Mouse (Mus musculus): ENCODE measurements around the gene Tff3. TPM values are rescaled to one million over a fixed set of nuclear protein-coding genes. Genes with fewer than 3 reads are reported as not detected.

The Tff3 gene
- polyA plus RNA-seq, 1 experiment from 2014 or later, result not detected

DNA sequence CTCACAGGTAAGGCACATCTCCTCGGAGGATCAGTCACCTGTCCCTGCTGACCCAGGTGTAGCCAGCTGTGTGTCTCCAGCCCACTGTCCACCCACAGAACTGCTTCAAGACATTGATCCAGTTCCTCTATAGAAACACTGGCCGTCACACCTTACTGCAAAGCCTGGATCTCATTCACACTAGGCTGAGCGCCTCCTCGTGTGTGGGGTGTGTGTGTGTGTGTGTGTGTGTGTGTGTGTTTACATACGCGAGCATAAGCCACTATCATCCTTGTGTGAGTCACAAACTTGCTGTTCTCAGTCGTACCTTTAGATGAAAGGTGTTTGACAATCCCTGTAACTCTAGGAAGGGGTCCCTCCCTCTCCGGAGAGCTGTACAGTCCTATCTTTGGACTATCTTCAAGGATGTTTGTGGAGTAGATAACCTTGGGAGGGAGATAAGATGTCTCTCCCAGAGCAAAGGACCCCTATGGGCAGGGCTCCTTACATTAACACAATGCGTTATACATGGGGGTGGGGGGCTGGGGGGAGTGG is 23.6 kb upstream of the Tff3 start:
- no peak for ATAC-seq (ENCODE audit: low read depth)
- no peaks in the 10 kb centered on the region for H3K9me3 ChIP-seq (ENCODE audit: control insufficient read depth, low read length)
- H3K4me2 ChIP-seq (ENCODE audit: low read depth, low read length), result no peak overlapping the region
- H3K4me3 ChIP-seq (ENCODE audit: low read depth, low read length), result no peak overlapping the region
- H3K27me3 ChIP-seq (ENCODE audit: control insufficient read depth, insufficient read depth, low read length), result no peaks in the 10 kb centered on the region
- no peak overlapping the region for H3K9ac ChIP-seq (replicated peaks; ENCODE audit: low read depth, low read length)
- no peaks in the 10 kb centered on the region for H3K4me1 ChIP-seq (ENCODE audit: control insufficient read depth, insufficient read depth, low read length)
- no peak overlapping the region for H3K27ac ChIP-seq (ENCODE audit: low read depth, low read length)
- no peaks in the 10 kb centered on the region for H3K36me3 ChIP-seq (ENCODE audit: control insufficient read depth, insufficient read depth, low read length)
- WGBS, result 89% methylated on average over 9 of the region's 9 CpGs

DNA sequence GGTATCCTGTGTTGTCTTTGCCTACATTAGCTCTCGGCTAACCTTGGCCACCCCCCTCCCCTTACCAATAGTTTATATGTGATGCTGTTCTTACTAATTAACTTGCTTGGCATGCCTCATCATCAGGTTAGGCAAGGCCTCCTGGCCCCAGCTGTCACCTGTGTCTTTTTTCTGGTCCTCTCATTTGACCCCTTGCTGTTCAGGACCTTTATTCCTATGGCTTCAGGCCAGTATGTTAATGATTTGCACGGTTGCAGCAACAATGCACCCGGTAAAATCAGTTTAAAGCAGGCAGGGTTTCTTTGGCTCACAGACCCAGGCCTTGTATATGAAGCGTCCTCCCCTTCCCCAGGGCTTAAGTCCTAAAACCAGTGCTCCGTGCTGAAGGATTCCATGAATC is 23.1 kb upstream of the Tff3 start:
- H3K4me1 ChIP-seq (ENCODE audit: control insufficient read depth, insufficient read depth, low read length), result no peaks in the 10 kb centered on the region
- no peaks in the 10 kb centered on the region for H3K36me3 ChIP-seq (ENCODE audit: control insufficient read depth, insufficient read depth, low read length)
- no peaks in the 10 kb centered on the region for H3K9me3 ChIP-seq (ENCODE audit: control insufficient read depth, low read length)
- H3K27me3 ChIP-seq (ENCODE audit: control insufficient read depth, insufficient read depth, low read length), result no peaks in the 10 kb centered on the region
- H3K4me3 ChIP-seq (ENCODE audit: low read depth, low read length), result no peak overlapping the region
- H3K4me2 ChIP-seq (ENCODE audit: low read depth, low read length), result no peak overlapping the region
- 36% methylated on average over 5 of the region's 5 CpGs for WGBS
- H3K27ac ChIP-seq (ENCODE audit: low read depth, low read length), result no peak overlapping the region
- ATAC-seq (ENCODE audit: low read depth), result no peak
- H3K9ac ChIP-seq (replicated peaks; ENCODE audit: low read depth, low read length), result no peak overlapping the region

DNA sequence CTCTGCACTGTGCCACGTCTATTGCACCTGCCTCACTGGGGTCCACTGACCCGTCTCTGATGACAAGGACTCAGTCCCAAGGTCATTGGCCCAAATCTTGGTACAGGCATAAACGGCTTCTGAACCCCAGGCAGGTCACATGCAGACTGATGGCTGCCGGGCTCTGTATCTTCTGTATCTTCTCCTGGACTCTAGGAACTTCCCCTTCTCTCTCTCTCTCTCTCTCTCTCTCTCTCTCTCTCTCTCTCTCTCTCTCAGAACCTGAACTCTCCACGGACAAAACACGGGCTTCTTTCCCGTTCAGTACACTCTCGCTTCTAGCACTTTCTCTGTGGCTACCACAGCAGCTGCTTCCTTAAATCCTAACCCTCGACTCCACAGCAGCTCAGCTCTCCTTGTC is 16.6 kb upstream of the Tff3 start:
- Histone ChIP-seq H3K27ac (ENCODE audit: low read depth, low read length) (no peak overlapping the region), H3K9ac (replicated peaks; ENCODE audit: low read depth, low read length) (no peak overlapping the region), H3K4me2 (ENCODE audit: low read depth, low read length) (no peak overlapping the region), H3K27me3 (ENCODE audit: control insufficient read depth, insufficient read depth, low read length) (no peaks in the 10 kb centered on the region), H3K4me1 (ENCODE audit: control insufficient read depth, insufficient read depth, low read length) (no peaks in the 10 kb centered on the region), H3K9me3 (ENCODE audit: control insufficient read depth, low read length) (no peaks in the 10 kb centered on the region), H3K4me3 (ENCODE audit: low read depth, low read length) (no peak overlapping the region), H3K36me3 (ENCODE audit: control insufficient read depth, insufficient read depth, low read length) (no peaks in the 10 kb centered on the region)
- WGBS, result 88% methylated on average over 9 of the region's 9 CpGs
- ATAC-seq (ENCODE audit: low read depth), result no peak

DNA sequence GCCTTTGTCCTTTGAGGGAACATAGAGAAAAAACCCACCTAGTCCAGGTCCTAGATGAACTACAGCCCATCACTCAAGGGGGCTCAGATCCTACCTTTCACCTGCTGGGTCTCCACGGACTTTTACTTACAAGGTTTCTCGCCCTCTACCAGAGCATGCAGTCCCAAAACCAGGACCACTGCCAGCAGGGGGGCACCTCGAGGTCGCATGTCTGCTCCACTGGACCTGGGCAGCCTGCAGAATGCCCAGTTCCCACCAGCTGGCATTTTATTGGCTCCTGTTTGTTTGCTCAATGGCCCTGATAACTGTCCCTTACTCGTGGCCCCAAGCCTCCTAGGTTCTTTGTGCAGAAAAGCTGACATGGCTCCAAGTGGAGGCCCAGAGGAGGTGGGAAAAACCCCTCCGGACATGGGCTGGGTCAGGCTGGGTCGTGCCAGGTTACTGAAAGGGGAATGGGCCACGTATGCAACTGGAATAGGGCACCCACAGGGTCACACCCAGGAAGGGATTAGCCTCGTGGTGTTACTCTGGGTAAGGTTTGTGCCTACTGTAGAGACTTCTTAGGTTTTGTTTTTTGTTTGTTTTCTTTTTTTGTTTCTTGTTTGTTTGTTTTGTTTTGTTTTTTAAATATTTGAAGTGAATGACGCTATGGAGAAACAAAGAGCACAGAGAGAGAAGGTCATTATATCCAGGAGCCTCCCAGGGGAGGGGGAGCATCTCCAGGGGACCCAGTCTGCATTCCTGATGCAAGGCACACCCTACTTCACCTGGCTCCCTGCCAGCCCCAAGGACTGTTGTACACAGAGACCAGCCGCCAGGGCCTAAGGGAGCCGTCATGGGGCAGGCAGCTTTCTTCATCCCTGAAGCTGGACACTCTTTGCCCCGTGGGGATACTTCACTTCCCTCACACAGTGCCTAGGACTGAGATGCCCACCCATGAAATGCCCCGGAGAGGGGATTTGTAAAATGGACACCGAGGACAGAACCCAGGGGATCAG is 14.9 kb upstream of the Tff3 start, which contains the start of gene Tff2:
Gene Tff2 (minus strand): TSS at position 243 of the 998 bp plus-strand sequence.
- ATAC-seq (ENCODE audit: low read depth), result no peak
- Histone ChIP-seq H3K9ac (replicated peaks; ENCODE audit: low read depth, low read length) (no peak within 1 kb of the TSS), H3K4me1 (ENCODE audit: control insufficient read depth, insufficient read depth, low read length) (no peaks in the 10 kb centered on the region), H3K4me3 (ENCODE audit: low read depth, low read length) (no peak within 1 kb of the TSS), H3K9me3 (ENCODE audit: control insufficient read depth, low read length) (no peaks in the 10 kb centered on the region), H3K36me3 (ENCODE audit: control insufficient read depth, insufficient read depth, low read length) (no peaks in the 10 kb centered on the region), H3K4me2 (ENCODE audit: low read depth, low read length) (no peak within 1 kb of the TSS), H3K27me3 (ENCODE audit: control insufficient read depth, insufficient read depth, low read length) (no peaks in the 10 kb centered on the region), H3K27ac (ENCODE audit: low read depth, low read length) (no peak within 1 kb of the TSS)
- 63% methylated on average over 15 of the region's 15 CpGs for WGBS

DNA sequence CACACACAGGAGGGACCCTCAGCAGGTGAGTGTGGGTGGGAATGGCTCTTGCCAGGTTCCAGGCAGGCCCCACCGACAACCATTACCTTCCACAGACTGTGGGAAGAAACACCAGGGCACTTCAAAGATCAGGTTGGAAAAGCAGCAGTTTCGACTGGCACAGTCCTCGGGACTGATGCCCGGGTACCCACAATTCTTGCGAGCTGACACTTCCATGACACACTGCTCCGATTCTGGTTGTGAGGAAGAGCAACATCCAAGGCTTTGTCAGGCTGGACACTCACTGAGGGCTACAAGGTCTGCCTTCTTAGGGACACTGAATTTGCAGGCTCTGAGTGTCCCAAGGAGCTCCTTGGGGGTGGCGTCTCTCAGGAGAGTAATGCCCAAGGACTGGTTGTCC is 12.7 kb upstream of the Tff3 start:
- Histone ChIP-seq H3K27me3 (ENCODE audit: control insufficient read depth, insufficient read depth, low read length) (no peaks in the 10 kb centered on the region), H3K36me3 (ENCODE audit: control insufficient read depth, insufficient read depth, low read length) (no peaks in the 10 kb centered on the region), H3K9ac (replicated peaks; ENCODE audit: low read depth, low read length) (no peak overlapping the region), H3K27ac (ENCODE audit: low read depth, low read length) (no peak overlapping the region), H3K9me3 (ENCODE audit: control insufficient read depth, low read length) (no peaks in the 10 kb centered on the region), H3K4me1 (ENCODE audit: control insufficient read depth, insufficient read depth, low read length) (no peaks in the 10 kb centered on the region), H3K4me3 (ENCODE audit: low read depth, low read length) (no peak overlapping the region), H3K4me2 (ENCODE audit: low read depth, low read length) (no peak overlapping the region)
- ATAC-seq (ENCODE audit: low read depth), result no peak
- 93% methylated on average over 7 of the region's 7 CpGs for WGBS

DNA sequence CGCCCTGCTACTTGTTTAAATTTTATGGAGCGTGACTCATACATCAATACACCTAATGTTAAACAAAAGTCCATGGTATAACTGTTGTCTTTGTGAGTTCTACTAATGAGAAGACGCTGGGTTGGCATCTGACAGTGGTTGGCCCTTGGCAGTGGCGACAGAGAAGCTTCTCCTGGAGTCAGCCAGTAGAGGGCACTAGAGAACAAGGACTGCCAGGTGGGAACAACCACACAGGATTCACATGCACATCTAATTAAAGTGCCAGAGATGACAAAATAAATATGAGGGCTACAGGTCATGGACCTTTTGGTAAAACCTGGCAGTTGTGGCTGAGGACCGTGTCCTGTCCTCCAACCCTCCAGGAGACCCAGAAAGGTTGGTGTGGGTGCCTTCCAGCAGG is 9.0 kb upstream of the Tff3 start:
- no peak overlapping the region for H3K4me2 ChIP-seq (ENCODE audit: low read depth, low read length)
- no peak for ATAC-seq (ENCODE audit: low read depth)
- WGBS, result 17% methylated on average over 5 of the region's 5 CpGs
- no peaks in the 10 kb centered on the region for H3K27me3 ChIP-seq (ENCODE audit: control insufficient read depth, insufficient read depth, low read length)
- H3K9ac ChIP-seq (replicated peaks; ENCODE audit: low read depth, low read length), result no peak overlapping the region
- no peaks in the 10 kb centered on the region for H3K9me3 ChIP-seq (ENCODE audit: control insufficient read depth, low read length)
- H3K27ac ChIP-seq (ENCODE audit: low read depth, low read length), result no peak overlapping the region
- H3K36me3 ChIP-seq (ENCODE audit: control insufficient read depth, insufficient read depth, low read length), result no peaks in the 10 kb centered on the region
- no peak overlapping the region for H3K4me3 ChIP-seq (ENCODE audit: low read depth, low read length)
- no peaks in the 10 kb centered on the region for H3K4me1 ChIP-seq (ENCODE audit: control insufficient read depth, insufficient read depth, low read length)

DNA sequence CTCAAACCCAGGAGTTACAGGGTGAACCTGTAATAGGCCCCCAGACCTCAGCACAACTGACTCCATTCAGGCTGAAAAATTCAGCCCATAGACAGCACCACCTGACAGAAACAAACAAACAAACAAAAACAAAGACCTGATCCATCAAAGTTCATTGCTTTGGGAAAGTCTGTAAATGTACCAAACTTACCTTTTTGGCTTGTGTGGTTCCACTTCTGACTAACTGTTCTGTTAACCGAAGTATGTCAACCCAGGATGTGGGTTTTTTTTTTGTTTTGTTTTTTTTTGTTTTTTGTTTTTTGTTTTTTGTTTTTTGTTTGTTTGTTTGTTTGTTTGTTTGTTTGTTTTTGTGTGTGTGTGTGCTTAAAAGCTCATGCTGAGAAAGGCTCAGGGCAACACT is 7.4 kb upstream of the Tff3 start:
- no peaks in the 10 kb centered on the region for H3K9me3 ChIP-seq (ENCODE audit: control insufficient read depth, low read length)
- WGBS, result 92% methylated on average over 1 of the region's 1 CpGs
- no peak for ATAC-seq (ENCODE audit: low read depth)

DNA sequence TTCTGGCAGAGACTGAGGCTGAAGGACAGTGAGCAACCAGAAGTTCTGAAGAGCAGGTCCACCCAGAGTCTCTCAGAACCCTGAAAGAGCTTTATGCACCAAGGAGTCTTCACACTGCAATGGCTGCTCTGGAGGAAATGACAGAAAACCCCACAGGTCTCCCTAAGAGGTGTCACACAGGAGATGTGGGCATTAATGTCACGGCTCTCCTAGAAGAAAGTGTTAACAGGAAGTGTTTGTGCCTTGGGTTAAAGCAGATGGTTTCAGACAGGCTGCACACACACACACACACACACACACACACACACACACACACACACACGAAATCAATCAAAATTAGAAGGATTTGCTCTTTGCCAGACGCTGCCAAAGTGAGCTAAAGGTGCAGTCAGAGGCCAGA is 6.8 kb upstream of the Tff3 start:
- WGBS, result 55% methylated on average over 3 of the region's 3 CpGs
- no peaks in the 10 kb centered on the region for H3K4me1 ChIP-seq (ENCODE audit: control insufficient read depth, insufficient read depth, low read length)
- H3K27ac ChIP-seq (ENCODE audit: low read depth, low read length), result no peak overlapping the region
- no peak overlapping the region for H3K4me2 ChIP-seq (ENCODE audit: low read depth, low read length)
- H3K4me3 ChIP-seq (ENCODE audit: low read depth, low read length), result no peak overlapping the region
- no peak overlapping the region for H3K9ac ChIP-seq (replicated peaks; ENCODE audit: low read depth, low read length)
- H3K36me3 ChIP-seq (ENCODE audit: control insufficient read depth, insufficient read depth, low read length), result no peaks in the 10 kb centered on the region
- H3K27me3 ChIP-seq (ENCODE audit: control insufficient read depth, insufficient read depth, low read length), result no peaks in the 10 kb centered on the region
- no peak for ATAC-seq (ENCODE audit: low read depth)
- H3K9me3 ChIP-seq (ENCODE audit: control insufficient read depth, low read length), result no peaks in the 10 kb centered on the region

More for the DNA sequence above, 7.4 kb upstream of the Tff3 start:
- H3K9ac ChIP-seq (replicated peaks; ENCODE audit: low read depth, low read length), result no peak overlapping the region
- no peaks in the 10 kb centered on the region for H3K4me1 ChIP-seq (ENCODE audit: control insufficient read depth, insufficient read depth, low read length)
- no peak overlapping the region for H3K27ac ChIP-seq (ENCODE audit: low read depth, low read length)
- H3K27me3 ChIP-seq (ENCODE audit: control insufficient read depth, insufficient read depth, low read length), result no peaks in the 10 kb centered on the region
- no peak overlapping the region for H3K4me2 ChIP-seq (ENCODE audit: low read depth, low read length)
- no peak overlapping the region for H3K4me3 ChIP-seq (ENCODE audit: low read depth, low read length)
- H3K36me3 ChIP-seq (ENCODE audit: control insufficient read depth, insufficient read depth, low read length), result no peaks in the 10 kb centered on the region

DNA sequence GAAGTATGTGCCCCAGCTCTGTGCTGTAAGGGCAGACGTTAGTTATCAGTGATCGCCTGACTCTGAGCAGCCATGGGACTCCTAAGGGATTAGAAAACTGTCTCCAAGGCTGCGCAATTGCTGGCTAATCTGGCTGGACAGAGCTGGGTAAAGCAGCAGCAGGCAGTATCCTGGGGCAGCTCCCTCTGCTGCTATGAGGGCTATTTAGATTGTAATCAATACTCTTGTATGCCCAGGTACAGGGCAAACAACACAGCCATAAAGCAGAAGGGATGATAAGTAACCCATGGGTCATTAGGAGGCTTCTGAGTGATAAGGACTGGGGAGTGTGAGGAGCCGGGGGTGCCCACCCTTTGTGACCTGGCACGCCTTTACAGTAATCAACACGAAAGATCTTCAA is 5.5 kb upstream of the Tff3 start:
- no peaks in the 10 kb centered on the region for H3K4me1 ChIP-seq (ENCODE audit: control insufficient read depth, insufficient read depth, low read length)
- no peak overlapping the region for H3K27ac ChIP-seq (ENCODE audit: low read depth, low read length)
- H3K36me3 ChIP-seq (ENCODE audit: control insufficient read depth, insufficient read depth, low read length), result no peaks in the 10 kb centered on the region
- H3K9ac ChIP-seq (replicated peaks; ENCODE audit: low read depth, low read length), result no peak overlapping the region
- H3K4me3 ChIP-seq (ENCODE audit: low read depth, low read length), result no peak overlapping the region
- ATAC-seq (ENCODE audit: low read depth), result no peak
- no peaks in the 10 kb centered on the region for H3K9me3 ChIP-seq (ENCODE audit: control insufficient read depth, low read length)
- no peak overlapping the region for H3K4me2 ChIP-seq (ENCODE audit: low read depth, low read length)
- no peaks in the 10 kb centered on the region for H3K27me3 ChIP-seq (ENCODE audit: control insufficient read depth, insufficient read depth, low read length)
- 77% methylated on average over 6 of the region's 6 CpGs for WGBS

All from neural tube, embryonic 14.5 days (tissue).